Mouse (Mus musculus): ENCODE results near the gene Kmt2b.

DNA sequence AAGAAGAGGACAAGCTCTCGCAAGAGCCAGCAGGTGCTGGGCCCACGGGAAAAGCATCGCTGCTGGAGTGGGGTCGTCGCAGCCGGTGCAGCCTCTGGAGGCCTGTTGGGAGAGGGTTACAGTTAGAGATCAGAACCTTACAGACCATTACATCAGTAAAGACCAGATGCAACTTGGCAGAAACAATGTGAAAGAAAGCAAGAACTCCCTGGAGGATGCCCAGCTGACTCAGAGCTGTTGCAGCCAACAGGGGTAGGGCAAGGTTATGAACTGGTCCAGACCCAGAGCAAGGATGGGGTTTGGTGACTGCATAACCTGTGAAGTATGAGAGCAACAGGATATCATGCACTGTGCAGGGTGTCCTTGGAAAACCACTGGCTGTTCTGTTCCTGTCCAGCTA lies 64.0 kb downstream of the Kmt2b start:
- TF ChIP-seq CTCF (conservative IDR thresholded peaks at IDR 0.05 in 1 of 2, IDR thresholded peaks at IDR 0.05 in 1 of 2; ENCODE audit: low read depth in 2 of 2, low read length in 2 of 2) (no peak), ELF1 (IDR thresholded peaks at IDR 0.05; ENCODE audit: low read depth, low read length) (no peak), POLR2A (IDR thresholded peaks at IDR 0.05; ENCODE audit: low read depth, low read length) (no peak), MAX (IDR thresholded peaks at IDR 0.05; ENCODE audit: low read length) (no peak), JUN (IDR thresholded peaks at IDR 0.05; ENCODE audit: insufficient read depth, low read depth, low read length) (no peak), ZC3H11A (IDR thresholded peaks at IDR 0.05; ENCODE audit: low read depth, low read length) (no peak)
